Mouse (Mus musculus) neural tube, embryonic 13.5 days (tissue): ENCODE data around the gene Mmachc. TPM values are rescaled to one million over a fixed set of nuclear protein-coding genes. Genes with fewer than 3 reads are reported as not detected.

Experiments
- ATAC-seq: fragments of 200-750 bp; cut with Nextera tagmentation; 2 replicates; pipeline ENCODE4 v1.8.0; 2017; ENCODE audit warnings: low read depth, mild to moderate bottlenecking, moderate TSS enrichment, moderate library complexity
- H3K27ac ChIP-seq: fragments of 300-500 bp; sonication (generic); replicated peaks from 2 replicates; pipeline ENCODE4 v1.5.1; 2015; ENCODE audit warnings: moderate library complexity, mild to moderate bottlenecking, inconsistent platforms
- H3K27me3 ChIP-seq: fragments of 300-500 bp; sonication (generic); 2 replicates; pipeline ENCODE4 v1.6.1; 2015; ENCODE audit warnings: mild to moderate bottlenecking, inconsistent platforms
- H3K36me3 ChIP-seq: fragments of 300-500 bp; sonication (generic); 2 replicates; pipeline ENCODE4 v1.6.1; 2015; ENCODE audit warnings: mild to moderate bottlenecking, inconsistent platforms
- H3K4me1 ChIP-seq: fragments of 300-500 bp; sonication (generic); replicated peaks from 2 replicates; pipeline ENCODE4 v1.6.1; 2015; ENCODE audit warnings: inconsistent platforms
- H3K4me2 ChIP-seq: fragments of 300-500 bp; sonication (generic); 2 replicates; pipeline ENCODE4 v1.6.1; 2015; ENCODE audit warnings: inconsistent platforms, mild to moderate bottlenecking, moderate library complexity
- H3K4me3 ChIP-seq: fragments of 300-500 bp; sonication (generic); 2 replicates; pipeline ENCODE4 v1.5.1; 2015; ENCODE audit warnings: mild to moderate bottlenecking, inconsistent platforms
- H3K9ac ChIP-seq: fragments of 300-500 bp; sonication (generic); 2 replicates; pipeline ENCODE4 v1.6.1; 2015; ENCODE audit warnings: moderate library complexity, mild to moderate bottlenecking, inconsistent platforms
- H3K9me3 ChIP-seq: fragments of 300-500 bp; sonication (generic); 2 replicates; pipeline ENCODE4 v1.6.1; 2016; ENCODE audit warnings: inconsistent platforms
- WGBS: fragments of 180-500 bp; shearing (Covaris S2); methylation state at CpG from one replicate; pipeline ENCODE4 v1.1.7; 2015; 5-methylcytosine and 5-hydroxymethylcytosine counted together
- polyA plus RNA-seq: library from polyadenylated mRNA; unstranded; fragments of >200 nt; fragmentation: Nextera tagmentation; extraction: Ambion mirVana; gene quantifications from 2 replicates; pipeline ENCODE4 v1.2.1, GENCODE M21; 2015

The Mmachc gene
- polyA plus RNA-seq: 24.7 and 26.3 TPM in 2 replicates

DNA sequence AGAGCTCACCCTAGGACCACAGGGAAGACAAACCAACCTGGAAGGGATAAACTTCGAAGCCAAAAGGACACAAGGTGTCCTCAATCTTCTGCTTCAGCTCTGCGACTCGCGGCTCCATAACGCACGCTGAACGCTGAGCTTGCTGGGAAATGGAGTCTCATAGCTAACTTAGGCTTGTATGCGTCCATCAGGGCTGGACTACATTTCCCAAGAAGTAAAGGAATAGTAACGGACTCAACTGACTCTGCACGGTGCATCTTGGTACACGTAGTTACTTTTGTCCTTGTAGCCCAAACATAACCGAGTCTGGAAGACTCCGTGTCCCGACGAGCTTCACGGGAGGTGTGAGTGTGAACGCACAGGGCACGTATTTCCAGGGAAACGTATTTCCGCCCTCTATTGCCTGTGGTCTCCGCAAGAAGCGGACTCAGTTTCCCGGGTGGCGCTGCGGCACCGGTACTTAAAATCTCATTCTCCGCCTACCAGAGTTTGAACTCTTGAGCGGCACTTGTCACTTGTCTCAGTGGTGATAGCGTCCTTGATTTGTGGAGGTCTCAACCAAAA, at the start of gene Mmachc, which contains the start of gene Ccdc163:
Gene Mmachc, minus strand, starts transcription at position 206 of the 564 bp plus-strand sequence.
Gene Ccdc163, plus strand, starts transcription at position 309 of the 564 bp plus-strand sequence.
- H3K4me1 ChIP-seq: peaks cover 17% of the 10 kb centered on the region
- under 1% methylated on average over 29 of the region's 29 CpGs for WGBS
- peak; percentile 99 for ATAC-seq
- H3K9ac ChIP-seq: peak within 1 kb of the TSS; percentile 74
- H3K4me2 ChIP-seq: peak within 1 kb of the TSS; percentile 74
- H3K27ac ChIP-seq: peak within 1 kb of the TSS; percentile 54; the same call in 1 of the 2 replicates
- peaks cover 5% of the 10 kb centered on the region; the same call in 1 of the 2 replicates for H3K36me3 ChIP-seq
- peak within 1 kb of the TSS; percentile 54 for H3K4me3 ChIP-seq
- no peaks in the 10 kb centered on the region for H3K9me3 ChIP-seq
- no peaks in the 10 kb centered on the region for H3K27me3 ChIP-seq

- H3K9ac ChIP-seq: no peak overlapping the region
- no peak overlapping the region for H3K27ac ChIP-seq
- H3K4me2 ChIP-seq: no peak overlapping the region
- H3K9me3 ChIP-seq: no peaks in the 10 kb centered on the region
- no peak for ATAC-seq
- H3K27me3 ChIP-seq: no peaks in the 10 kb centered on the region
- no peaks in the 10 kb centered on the region for H3K4me1 ChIP-seq
- H3K4me3 ChIP-seq: no peak overlapping the region
- H3K36me3 ChIP-seq: no peaks in the 10 kb centered on the region
- 79% methylated on average over 2 of the region's 2 CpGs for WGBS
Observed at GRCm38 (mm10) chr4:116749750-116750149, 41.5 kb upstream of the Mmachc start.

GRCm38 (mm10) chr4:116738972-116739751, 31.0 kb upstream of the Mmachc start:
- Histone ChIP-seq H3K4me3 (no peak overlapping the region), H3K9ac (no peak overlapping the region), H3K27ac (no peak overlapping the region), H3K4me1 (no peaks in the 10 kb centered on the region), H3K9me3 (no peaks in the 10 kb centered on the region), H3K36me3 (no peaks in the 10 kb centered on the region), H3K4me2 (no peak overlapping the region), H3K27me3 (no peaks in the 10 kb centered on the region)
- 86% methylated on average over 9 of the region's 9 CpGs for WGBS
- ATAC-seq: no peak

- no peak overlapping the region for H3K27ac ChIP-seq
- H3K4me3 ChIP-seq: no peak overlapping the region
- H3K4me2 ChIP-seq: no peak overlapping the region
- H3K9me3 ChIP-seq: no peaks in the 10 kb centered on the region
- no peaks in the 10 kb centered on the region for H3K27me3 ChIP-seq
- no peak overlapping the region for H3K9ac ChIP-seq
- H3K36me3 ChIP-seq: no peaks in the 10 kb centered on the region
- ATAC-seq: no peak
- no peaks in the 10 kb centered on the region for H3K4me1 ChIP-seq
- WGBS: 96% methylated on average over 2 of the region's 2 CpGs
Observed at GRCm38 (mm10) chr4:116734996-116735395, 26.8 kb upstream of the Mmachc start.

GRCm38 (mm10) chr4:116732355-116732754, 24.1 kb upstream of the Mmachc start:
- Histone ChIP-seq H3K9me3 (no peaks in the 10 kb centered on the region), H3K4me2 (no peak overlapping the region), H3K4me3 (no peak overlapping the region), H3K27ac (no peak overlapping the region), H3K4me1 (no peaks in the 10 kb centered on the region), H3K36me3 (no peaks in the 10 kb centered on the region), H3K9ac (no peak overlapping the region), H3K27me3 (no peaks in the 10 kb centered on the region)
- ATAC-seq: no peak
- 89% methylated on average over 5 of the region's 5 CpGs for WGBS

DNA sequence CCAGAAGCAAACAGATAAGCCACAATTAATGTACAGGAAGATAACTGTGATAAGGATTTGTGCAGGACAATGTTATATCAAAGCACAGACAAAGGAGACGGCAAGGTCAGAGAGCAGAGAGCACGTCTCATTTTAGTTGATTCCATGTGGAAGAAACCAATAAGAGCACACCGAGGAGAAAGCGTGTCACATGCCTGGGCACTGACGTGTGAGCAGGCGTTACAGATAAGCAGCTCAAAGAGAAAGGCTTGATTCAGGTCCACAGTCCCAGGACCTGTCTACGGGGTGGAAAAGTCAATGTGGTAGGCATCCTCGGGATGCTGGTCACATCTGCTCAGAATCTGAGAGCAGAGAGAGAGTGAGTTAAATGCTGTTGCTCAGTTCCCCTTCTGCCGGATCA, 22.9 kb upstream of the Mmachc start:
- no peak overlapping the region for H3K4me3 ChIP-seq
- no peak overlapping the region for H3K27ac ChIP-seq
- no peak overlapping the region for H3K4me2 ChIP-seq
- H3K36me3 ChIP-seq: no peaks in the 10 kb centered on the region
- no peaks in the 10 kb centered on the region for H3K27me3 ChIP-seq
- ATAC-seq: no peak
- H3K9me3 ChIP-seq: no peaks in the 10 kb centered on the region
- H3K9ac ChIP-seq: no peak overlapping the region
- whole genome bisulfite sequencing: 90% methylated on average over 9 of the region's 9 CpGs
- H3K4me1 ChIP-seq: no peaks in the 10 kb centered on the region

GRCm38 (mm10) chr4:116729532-116729931, 21.3 kb upstream of the Mmachc start:
- no peak overlapping the region for H3K4me3 ChIP-seq
- no peaks in the 10 kb centered on the region for H3K9me3 ChIP-seq
- H3K27me3 ChIP-seq: no peaks in the 10 kb centered on the region
- no peaks in the 10 kb centered on the region for H3K36me3 ChIP-seq
- no peak overlapping the region for H3K4me2 ChIP-seq
- H3K27ac ChIP-seq: no peak overlapping the region
- H3K9ac ChIP-seq: no peak overlapping the region
- no peaks in the 10 kb centered on the region for H3K4me1 ChIP-seq
- no peak for ATAC-seq
- 92% methylated on average over 3 of the region's 3 CpGs for WGBS

DNA sequence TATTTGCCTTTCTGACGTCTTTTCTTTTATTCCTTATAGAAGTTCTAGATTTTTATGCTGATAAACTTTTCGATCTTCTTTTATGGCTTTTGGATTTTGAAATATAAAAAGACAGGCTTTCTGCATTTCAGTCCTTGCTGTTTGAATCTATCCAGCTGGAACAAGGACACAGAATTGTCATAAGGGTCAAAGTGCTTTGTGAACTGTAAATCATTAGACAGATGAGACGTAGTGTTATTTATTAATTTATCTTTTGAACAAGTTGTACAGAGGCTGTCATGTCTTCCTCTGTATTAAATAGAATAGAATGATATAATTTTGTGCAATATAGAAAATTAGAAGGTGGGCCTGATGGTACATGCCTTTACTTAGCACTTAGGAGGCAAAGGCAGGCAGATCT, 19.2 kb upstream of the Mmachc start:
- WGBS: 80% methylated on average over 3 of the region's 3 CpGs
- no peak overlapping the region for H3K9ac ChIP-seq

GRCm38 (mm10) chr4:116725444-116725843, 17.2 kb upstream of the Mmachc start:
- H3K4me2 ChIP-seq: no peak overlapping the region
- peaks cover 10% of the 10 kb centered on the region; the same call in 1 of the 2 replicates for H3K27me3 ChIP-seq
- ATAC-seq: no peak
- H3K36me3 ChIP-seq: no peaks in the 10 kb centered on the region
- no peak overlapping the region for H3K9ac ChIP-seq
- H3K9me3 ChIP-seq: no peaks in the 10 kb centered on the region
- peaks cover 14% of the 10 kb centered on the region; the same call in 1 of the 2 replicates for H3K4me1 ChIP-seq
- WGBS: 81% methylated on average over 5 of the region's 5 CpGs
- no peak overlapping the region for H3K27ac ChIP-seq
- H3K4me3 ChIP-seq: no peak overlapping the region

More for the DNA sequence above, 19.2 kb upstream of the Mmachc start:
- Histone ChIP-seq H3K4me1 (peaks cover 2% of the 10 kb centered on the region; the same call in 1 of the 2 replicates), H3K27me3 (peaks cover 5% of the 10 kb centered on the region; the same call in 1 of the 2 replicates), H3K9me3 (no peaks in the 10 kb centered on the region), H3K4me2 (no peak overlapping the region), H3K27ac (no peak overlapping the region), H3K36me3 (no peaks in the 10 kb centered on the region), H3K4me3 (no peak overlapping the region)
- ATAC-seq: no peak

GRCm38 (mm10) chr4:116722230-116722629, 14.0 kb upstream of the Mmachc start:
- Histone ChIP-seq H3K4me2 (peak overlapping the region; percentile 95), H3K36me3 (no peaks in the 10 kb centered on the region), H3K27ac (no peak overlapping the region), H3K4me1 (peaks cover 20% of the 10 kb centered on the region), H3K27me3 (peaks cover 10% of the 10 kb centered on the region; the same call in 1 of the 2 replicates), H3K9me3 (no peaks in the 10 kb centered on the region), H3K9ac (0 out of 2 replicates have a peak overlapping the region, but pooled peaks have one; percentile 19), H3K4me3 (no peak overlapping the region)
- no peak for ATAC-seq
- WGBS: 32% methylated on average over 7 of the region's 7 CpGs

- under 1% methylated on average over 29 of the region's 29 CpGs for WGBS
- Histone ChIP-seq H3K9me3 (no peaks in the 10 kb centered on the region), H3K4me1 (peaks cover 20% of the 10 kb centered on the region), H3K9ac (peak overlapping the region; percentile 87), H3K27me3 (peaks cover 10% of the 10 kb centered on the region; the same call in 1 of the 2 replicates), H3K4me3 (peak overlapping the region; percentile 87), H3K27ac (peak overlapping the region; percentile 79), H3K4me2 (peak overlapping the region; percentile 95), H3K36me3 (no peaks in the 10 kb centered on the region)
- peak; percentile 6; the same call in 1 of the 2 replicates for ATAC-seq
Observed at GRCm38 (mm10) chr4:116721098-116721628, 13.0 kb upstream of the Mmachc start.
